ENCODE assay signal across 16 mouse cellular contexts in the genomic region with DNA sequence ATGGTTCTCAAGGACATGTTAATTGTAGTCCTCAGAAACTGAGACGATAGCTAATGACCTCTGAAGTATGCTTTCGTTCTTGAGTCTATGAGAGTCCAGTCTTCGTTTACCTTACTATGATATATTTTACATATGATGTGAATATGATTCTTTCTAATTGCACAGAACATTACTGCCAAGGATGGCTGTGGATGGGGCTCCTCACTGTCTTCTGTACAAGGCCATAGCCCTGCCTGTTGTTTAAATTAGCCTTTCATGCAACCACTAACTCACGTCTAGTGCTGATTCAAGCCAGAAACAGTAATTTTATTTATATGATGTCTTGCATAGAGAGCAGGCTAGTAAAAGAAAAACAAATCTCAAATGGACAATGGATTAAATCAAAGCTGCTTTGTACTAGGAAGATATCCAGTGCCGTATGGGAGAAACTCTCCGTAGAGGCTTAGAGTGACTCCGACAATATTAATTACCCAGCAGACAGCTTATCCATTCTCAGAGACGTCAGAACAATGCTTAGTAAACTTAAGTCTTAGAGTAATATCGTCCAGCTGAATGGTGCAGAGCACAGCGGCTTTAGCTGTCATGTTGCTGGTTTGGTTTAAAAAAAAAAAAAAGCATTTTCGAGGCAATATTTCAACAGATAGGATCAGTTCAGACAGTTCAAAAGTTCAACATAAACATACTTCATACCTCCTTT.
A peak's percentile ranks its signal among the peaks of the same experiment; 100 is the strongest.
DNase-seq lines count a peak whose midpoint lies in the region; ATAC-seq lines count a peak whose summit lies in the region.
"Had no signal": no experiment of that assay in that cellular context is flagged by ENCODE, and none has a peak within 500 bp of the region (broad histone marks: within the 10 kb centered on the region; RNA-seq: fewer than 3 reads in every experiment).

No protein-coding gene starts in this region.

- no peaks in the 10 kb centered on the region for H3K36me3 ChIP-seq in hindbrain, embryonic 13.5 days
- no peaks in the 10 kb centered on the region for H3K36me3 ChIP-seq in hindbrain, embryonic 11.5 days (ENCODE audit: control insufficient read depth, insufficient read depth, low read length)
- H3K36me3 ChIP-seq in lung, embryonic 16.5 days (ENCODE audit: control insufficient read depth, insufficient read depth, low read length): no peaks in the 10 kb centered on the region
- H3K36me3 ChIP-seq in midbrain, embryonic 15.5 days (replicated peaks): no peaks in the 10 kb centered on the region
- H3K36me3 ChIP-seq in stomach, embryonic 16.5 days (ENCODE audit: control insufficient read depth, insufficient read depth, low read length): no peaks in the 10 kb centered on the region
- H3K36me3 ChIP-seq: limb, embryonic 15.5 days had no signal

- H3K27me3 ChIP-seq in hindbrain, embryonic 13.5 days: no peaks in the 10 kb centered on the region
- H3K27me3 ChIP-seq in hindbrain, embryonic 11.5 days (ENCODE audit: control insufficient read depth, insufficient read depth, low read length): no peaks in the 10 kb centered on the region
- H3K27me3 ChIP-seq in lung, embryonic 16.5 days (ENCODE audit: control insufficient read depth, insufficient read depth, low read depth, low read length): no peaks in the 10 kb centered on the region
- H3K27me3 ChIP-seq in midbrain, embryonic 15.5 days (replicated peaks): no peaks in the 10 kb centered on the region
- H3K27me3 ChIP-seq in stomach, embryonic 16.5 days (ENCODE audit: control insufficient read depth, insufficient read depth, low read length): no peaks in the 10 kb centered on the region
- H3K27me3 ChIP-seq: forebrain, embryonic 13.5 days; limb, embryonic 15.5 days had no signal

- no peak overlapping the region for H3K27ac ChIP-seq in hindbrain, embryonic 13.5 days
- H3K27ac ChIP-seq in hindbrain, embryonic 11.5 days (ENCODE audit: low read depth, low read length): no peak overlapping the region
- H3K27ac ChIP-seq in lung, embryonic 16.5 days (ENCODE audit: low read length): no peak overlapping the region
- H3K27ac ChIP-seq in midbrain, embryonic 15.5 days: no peak overlapping the region
- H3K27ac ChIP-seq in stomach, embryonic 16.5 days (ENCODE audit: low read length): peak overlapping the region; percentile 46; the same call in 1 of the 2 replicates
- H3K27ac ChIP-seq: forebrain, embryonic 13.5 days; limb, embryonic 15.5 days had no signal

- H3K4me2 ChIP-seq in hindbrain, embryonic 13.5 days: 0 out of 2 replicates have a peak overlapping the region, but pooled peaks have one; percentile 21
- no peak overlapping the region for H3K4me2 ChIP-seq in hindbrain, embryonic 11.5 days (replicated peaks; ENCODE audit: low read depth, low read length)
- peak overlapping the region; percentile 43 for H3K4me2 ChIP-seq in lung, embryonic 16.5 days (ENCODE audit: low read depth, low read length)
- peak overlapping the region; percentile 38 for H3K4me2 ChIP-seq in midbrain, embryonic 15.5 days
- peak overlapping the region; percentile 38 for H3K4me2 ChIP-seq in stomach, embryonic 16.5 days (ENCODE audit: low read depth, low read length)
- H3K4me2 ChIP-seq: forebrain, embryonic 13.5 days; limb, embryonic 15.5 days had no signal

- ATAC-seq in hindbrain, embryonic 13.5 days (ENCODE audit: low FRiP score): 0 out of 2 replicates have a peak, but pooled peaks have one; percentile 52
- no peak; the same call in 1 of the 2 replicates for ATAC-seq in hindbrain, embryonic 11.5 days (ENCODE audit: low FRiP score)
- no peak for ATAC-seq in lung, embryonic 16.5 days (ENCODE audit: low read depth)
- ATAC-seq in midbrain, embryonic 15.5 days (replicated peaks): peak; percentile 56
- peak; percentile 90 for ATAC-seq in stomach, embryonic 16.5 days (ENCODE audit: insufficient read depth, low FRiP score)
- ATAC-seq: forebrain, embryonic 13.5 days had no signal

- H3K4me3 ChIP-seq in hindbrain, embryonic 13.5 days: no peak overlapping the region
- no peak overlapping the region for H3K4me3 ChIP-seq in hindbrain, embryonic 11.5 days (ENCODE audit: low read depth, low read length)
- no peak overlapping the region for H3K4me3 ChIP-seq in lung, embryonic 16.5 days (ENCODE audit: low read length)
- H3K4me3 ChIP-seq in midbrain, embryonic 15.5 days: no peak overlapping the region
- H3K4me3 ChIP-seq in stomach, embryonic 16.5 days (replicated peaks; ENCODE audit: low read length): peak overlapping the region; percentile 6; the same call in 1 of the 2 replicates
- H3K4me3 ChIP-seq: forebrain, embryonic 13.5 days; limb, embryonic 15.5 days had no signal

- 49% methylated on average over 11 of the region's 11 CpGs for WGBS in hindbrain, embryonic 13.5 days
- 59% methylated on average over 11 of the region's 11 CpGs for WGBS in hindbrain, embryonic 11.5 days
- 38% methylated on average over 11 of the region's 11 CpGs for WGBS in lung, embryonic 16.5 days
- WGBS in midbrain, embryonic 15.5 days: 41% methylated on average over 11 of the region's 11 CpGs
- WGBS in stomach, embryonic 16.5 days: 20% methylated on average over 11 of the region's 11 CpGs

- no peak for DNase-seq in hindbrain, embryonic 11.5 days (ENCODE audit: low spot score)
- no peak for DNase-seq in lung, adult 18-20 months
- no peak for DNase-seq in heart, adult 8-10 months (ENCODE audit: low spot score)
- DNase-seq in testis, postnatal 14 days (ENCODE audit: low spot score): no peak
- DNase-seq: adrenal gland, postnatal 10 days; heart, adult 18-20 months; kidney, adult 11 months; lung, adult 2 months; right cerebral cortex, postnatal 4 days; thymus, postnatal 4 days had no signal

- H3K9me3 ChIP-seq in hindbrain, embryonic 13.5 days: no peaks in the 10 kb centered on the region
- no peaks in the 10 kb centered on the region for H3K9me3 ChIP-seq in hindbrain, embryonic 11.5 days (ENCODE audit: control insufficient read depth, low read length)
- H3K9me3 ChIP-seq in lung, embryonic 16.5 days (ENCODE audit: control insufficient read depth, low read length): no peaks in the 10 kb centered on the region
- no peaks in the 10 kb centered on the region for H3K9me3 ChIP-seq in midbrain, embryonic 15.5 days
- no peaks in the 10 kb centered on the region for H3K9me3 ChIP-seq in stomach, embryonic 16.5 days (replicated peaks; ENCODE audit: control insufficient read depth, low read length)
- H3K9me3 ChIP-seq: forebrain, embryonic 13.5 days; limb, embryonic 15.5 days had no signal

- peaks cover 12% of the 10 kb centered on the region for H3K4me1 ChIP-seq in hindbrain, embryonic 13.5 days (replicated peaks)
- H3K4me1 ChIP-seq in hindbrain, embryonic 11.5 days (replicated peaks; ENCODE audit: control insufficient read depth, insufficient read depth, low read length): no peaks in the 10 kb centered on the region
- no peaks in the 10 kb centered on the region for H3K4me1 ChIP-seq in lung, embryonic 16.5 days (replicated peaks; ENCODE audit: control insufficient read depth, insufficient read depth, low read length)
- H3K4me1 ChIP-seq in midbrain, embryonic 15.5 days: peaks cover 13% of the 10 kb centered on the region; the same call in 1 of the 2 replicates
- H3K4me1 ChIP-seq in stomach, embryonic 16.5 days (ENCODE audit: control insufficient read depth, insufficient read depth, low read length): 0 out of 2 replicates have a peak, but pooled peaks cover 5% of the 10 kb centered on the region
- H3K4me1 ChIP-seq: forebrain, embryonic 13.5 days; limb, embryonic 15.5 days had no signal

- H3K9ac ChIP-seq in hindbrain, embryonic 13.5 days: no peak overlapping the region
- H3K9ac ChIP-seq in hindbrain, embryonic 11.5 days (ENCODE audit: low read depth, low read length): no peak overlapping the region
- H3K9ac ChIP-seq in lung, embryonic 16.5 days (ENCODE audit: low read length): no peak overlapping the region
- no peak overlapping the region for H3K9ac ChIP-seq in midbrain, embryonic 15.5 days
- no peak overlapping the region for H3K9ac ChIP-seq in stomach, embryonic 16.5 days (ENCODE audit: low read length)
- H3K9ac ChIP-seq: forebrain, embryonic 13.5 days; limb, embryonic 15.5 days had no signal

Comparison
In these comparisons a context has a peak if more than half of its experiments do, and no peak if none do; other contexts are left out.
1. ATAC-seq: peak in hindbrain, embryonic 13.5 days (single experiment), midbrain, embryonic 15.5 days (single experiment) and stomach, embryonic 16.5 days (single experiment); none in hindbrain, embryonic 11.5 days (single experiment) and lung, embryonic 16.5 days (single experiment).